Mouse (Mus musculus) kidney, embryonic 16.5 days (tissue): ENCODE measurements at regions not wholly inside any gene's neighbourhood (a gene's known extent, or its start where the extent isn't known, plus 50 kb on each side); places are given as distances from the start of the nearest gene placed in this dataset.

Source experiments
- ATAC-seq: fragments of 200-750 bp; cut with Nextera tagmentation; 2 replicates; pipeline ENCODE4 v1.8.0; 2017; ENCODE audit warnings: moderate TSS enrichment; ENCODE audit not compliant: low FRiP score, low TSS enrichment
- H3K27ac ChIP-seq: fragments of 300-500 bp; sonication (generic); 2 replicates; pipeline ENCODE4 v1.5.1; 2014; ENCODE audit warnings: low read length
- H3K27me3 ChIP-seq: fragments of 300-500 bp; sonication (generic); 2 replicates; pipeline ENCODE4 v1.6.1; 2014; ENCODE audit warnings: low read length, control low read depth, mixed read lengths; ENCODE audit not compliant: insufficient read depth
- H3K36me3 ChIP-seq: fragments of 300-500 bp; sonication (generic); 2 replicates; pipeline ENCODE4 v1.6.1; 2014; ENCODE audit warnings: low read length, control low read depth, mixed read lengths; ENCODE audit not compliant: insufficient read depth
- H3K4me1 ChIP-seq: fragments of 300-500 bp; sonication (generic); 2 replicates; pipeline ENCODE4 v1.6.1; 2014; ENCODE audit warnings: low read length, control low read depth, mixed read lengths; ENCODE audit not compliant: insufficient read depth
- H3K4me2 ChIP-seq: fragments of 300-500 bp; sonication (generic); replicated peaks from 2 replicates; pipeline ENCODE4 v1.6.1; 2014; ENCODE audit warnings: low read depth, low read length
- H3K4me3 ChIP-seq: fragments of 300-500 bp; sonication (generic); 2 replicates; pipeline ENCODE4 v1.5.1; 2014; ENCODE audit warnings: mild to moderate bottlenecking, low read length
- H3K9ac ChIP-seq: fragments of 300-500 bp; sonication (generic); replicated peaks from 2 replicates; pipeline ENCODE4 v1.6.1; 2014; ENCODE audit warnings: low read length
- H3K9me3 ChIP-seq: fragments of 300-500 bp; sonication (generic); 2 replicates; pipeline ENCODE4 v1.6.1; 2016; ENCODE audit warnings: low read length, control low read depth
- WGBS: fragments of 180-500 bp; shearing (Covaris S2); extraction: QIAGEN DNeasy Blood & Tissue Kit; methylation state at CpG from one replicate; pipeline ENCODE4 v1.1.7; 2014; 5-methylcytosine and 5-hydroxymethylcytosine counted together

- Histone ChIP-seq H3K36me3 (no peaks in the 10 kb centered on the region), H3K9me3 (no peaks in the 10 kb centered on the region), H3K4me3 (no peak overlapping the region), H3K9ac (no peak overlapping the region), H3K27me3 (no peaks in the 10 kb centered on the region), H3K4me2 (no peak overlapping the region), H3K4me1 (no peaks in the 10 kb centered on the region), H3K27ac (no peak overlapping the region)
- WGBS, result 41% methylated on average over 4 of the region's 4 CpGs
- ATAC-seq, result no peak
Observed at GRCm38 (mm10) chr17:78145335-78145734, 54.7 kb upstream of the Crim1 start.
